In the genomic region with DNA sequence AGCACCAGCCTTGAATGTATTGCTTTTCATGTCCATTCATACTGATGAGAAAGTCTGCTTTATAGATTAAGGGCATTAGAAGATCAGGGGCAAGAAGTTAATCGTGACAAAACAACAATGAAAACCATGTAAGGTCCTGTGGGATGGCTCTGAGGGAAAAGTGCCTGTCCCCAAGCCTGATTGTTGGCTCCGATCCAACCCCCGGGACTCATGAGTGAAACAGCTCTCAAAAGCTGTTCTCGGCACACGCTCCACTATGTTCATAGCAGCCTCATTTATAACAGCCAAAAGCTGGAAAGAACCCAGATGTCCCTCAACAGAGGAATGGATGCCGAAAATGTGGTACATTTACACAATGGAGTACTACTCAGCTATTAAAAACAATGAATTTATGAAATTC, we compare ENCODE assay signal across 11 mouse cellular contexts. TPM values are rescaled to one million over a fixed set of nuclear protein-coding genes. Genes with fewer than 3 reads are reported as not detected.
A peak's percentile ranks its signal among the peaks of the same experiment; 100 is the strongest.
DNase-seq lines count a peak whose midpoint lies in the region.
"Had no signal": no experiment of that assay in that cellular context is flagged by ENCODE, and none has a peak within 500 bp of the region (broad histone marks: within the 10 kb centered on the region; RNA-seq: fewer than 3 reads in every experiment).

No protein-coding gene starts in this region.

- intact Hi-C loops in gastrocnemius, postnatal 14 days (cut with DNase I; ENCODE audit: low total_unique reads) = loop anchor here (10.0 kb wide), 1 partner anchor 120 kb away; no protein-coding TSS in a partner anchor
- intact Hi-C loops in left cerebral cortex, postnatal 4 days (cut with DNase I) = loop anchor here (5.0 kb wide), 1 partner anchor 103 kb away; no protein-coding TSS in a partner anchor

- peak; percentile 43 for DNase-seq in adrenal gland, postnatal 14 days
- no peak for DNase-seq in adrenal gland, adult (ENCODE audit: inconsistent age in 2 of 2, low spot score in 1 of 2)
- DNase-seq in gastrocnemius, postnatal 14 days = peak; percentile 21
- no peak for DNase-seq in gastrocnemius, adult 18-20 months (ENCODE audit: low spot score)
- DNase-seq in left cerebral cortex, postnatal 4 days = peak; percentile 37
- no peak for DNase-seq in left cerebral cortex, adult 11 months (ENCODE audit: low spot score)
- peak; percentile 56 for DNase-seq in testis, postnatal 10 days (ENCODE audit: low spot score)
- DNase-seq in testis, postnatal 14 days (ENCODE audit: low spot score) = no peak
- DNase-seq: kidney, adult 18-20 months; right cerebral cortex, postnatal 14 days; thymus, postnatal 25 days had no signal

RNA-seq across cellular contexts. Expression of gene Erbin, which starts 4.3 kb away (rescaled TPM):
- 83.6 and 87.6 TPM in 2 replicates for total RNA-seq in adrenal gland, postnatal 14 days (2021)
- 10 to 100 TPM; 41.2 to 43.2 TPM for total RNA-seq in gastrocnemius, postnatal 14 days (2021)
- 10 to 100 TPM; 33.6 to 46.4 TPM for total RNA-seq in gastrocnemius, adult 18-20 months (2021)
- 10 to 100 TPM; 33.1 to 35.3 TPM for total RNA-seq in left cerebral cortex, postnatal 4 days (2021)

Comparison
In these comparisons a context has a peak if more than half of its experiments do, and no peak if none do; other contexts are left out.
1. DNase-seq: peak in adrenal gland, postnatal 14 days (single experiment), gastrocnemius, postnatal 14 days (single experiment), left cerebral cortex, postnatal 4 days (single experiment) and testis, postnatal 10 days (single experiment); none in adrenal gland, adult (0 of 2), gastrocnemius, adult 18-20 months (single experiment), left cerebral cortex, adult 11 months (single experiment) and testis, postnatal 14 days (single experiment).